In the genomic region with DNA sequence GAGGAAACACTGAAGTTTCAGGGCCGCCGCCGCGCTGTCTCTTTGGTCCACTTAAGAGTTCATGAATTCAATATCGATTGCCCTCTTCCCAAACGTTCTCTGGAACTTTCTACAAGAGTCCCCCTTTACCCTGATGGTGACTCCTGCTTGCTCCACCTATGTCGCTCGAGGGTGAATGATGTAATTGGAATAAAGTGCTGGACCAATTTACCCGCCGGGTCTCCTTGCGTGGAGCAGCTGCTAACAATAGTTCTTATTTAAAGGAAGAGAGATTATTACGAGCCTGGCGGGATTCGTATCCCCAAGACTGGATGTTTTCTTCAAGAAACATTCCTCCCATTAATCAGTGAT, we compare ENCODE assay signal across 8 mouse cellular contexts. TPM values are rescaled to one million over a fixed set of nuclear protein-coding genes. Genes with fewer than 3 reads are reported as not detected.
DNase-seq lines count a peak whose midpoint lies in the region; ATAC-seq lines count a peak whose summit lies in the region.

A gene (minus strand): TSS at position 135 of the 351 bp plus-strand sequence.

- 8% methylated on average over 14 of the region's 14 CpGs for WGBS in midbrain, embryonic 15.5 days

- H3K36me3 ChIP-seq in midbrain, embryonic 15.5 days (replicated peaks), result no peaks in the 10 kb centered on the region

- peak within 1 kb of the TSS; percentile 87 for H3K4me3 ChIP-seq in brown adipose tissue, adult 24 weeks (ENCODE audit: insufficient read depth, low read depth, low read length)
- H3K4me3 ChIP-seq in midbrain, embryonic 15.5 days, result peak within 1 kb of the TSS; percentile 95

- peak within 1 kb of the TSS; percentile 60 for H3K9ac ChIP-seq in midbrain, embryonic 15.5 days

- ATAC-seq in midbrain, embryonic 15.5 days (replicated peaks), result peak; percentile 51; the same call in 1 of the 2 replicates

- peak within 1 kb of the TSS; percentile 75 for H3K4me2 ChIP-seq in midbrain, embryonic 15.5 days

- H3K27me3 ChIP-seq in midbrain, embryonic 15.5 days (replicated peaks), result no peaks in the 10 kb centered on the region

- peak within 1 kb of the TSS; percentile 100 for H3K27ac ChIP-seq in brown adipose tissue, adult 24 weeks (replicated peaks; ENCODE audit: low read depth, low read length)
- peak within 1 kb of the TSS; percentile 95 for H3K27ac ChIP-seq in midbrain, embryonic 15.5 days

- DNase-seq in layer of hippocampus, adult 8-10 months (ENCODE audit: low spot score in 2 of 2), result no peak
- DNase-seq in layer of hippocampus, adult 11-12 months (ENCODE audit: low spot score), result no peak
- DNase-seq in heart, adult 8-10 months (ENCODE audit: low spot score), result no peak
- no peak for DNase-seq in layer of hippocampus, postnatal 25 days (ENCODE audit: extremely low spot score in 1 of 2, low spot score in 1 of 2)
- DNase-seq in ovary, postnatal 10 days (ENCODE audit: low spot score), result no peak
- no peak for DNase-seq in spleen, postnatal 36 days (ENCODE audit: low spot score in 2 of 2)

- H3K9me3 ChIP-seq in midbrain, embryonic 15.5 days, result no peaks in the 10 kb centered on the region

- H3K4me1 ChIP-seq in brown adipose tissue, adult 24 weeks (ENCODE audit: control insufficient read depth, insufficient read depth, insufficient read length, low read length), result peaks cover 15% of the 10 kb centered on the region
- H3K4me1 ChIP-seq in midbrain, embryonic 15.5 days, result peaks cover 13% of the 10 kb centered on the region

RNA-seq across cellular contexts. Expression of the gene that starts here (rescaled TPM):
- 10 to 100 TPM; 37.7 to 54.5 (median 41.8) TPM for total RNA-seq in layer of hippocampus, adult 8-10 months (2022)
- 287 and 322 TPM in 2 replicates for polyA plus RNA-seq in brown adipose tissue, adult 24 weeks (2012; ENCODE audit: insufficient read depth, insufficient read length, missing spikeins)
- total RNA-seq in heart, adult 8-10 months (2022), result 1,000 to 10,000 TPM in 3 of 4 experiments, 100 to 1,000 TPM in 1; 878 to 1,206 (median 1,167) TPM
- 10 to 100 TPM; 36.2 to 42.4 TPM for total RNA-seq in layer of hippocampus, postnatal 25 days (2021)
- 93.2 and 107 TPM in 2 replicates for polyA plus RNA-seq in midbrain, embryonic 15.5 days (2015; fragmentation: Nextera tagmentation; extraction: Ambion mirVana)

Comparison
In these comparisons a context has a peak if more than half of its experiments do, and no peak if none do; other contexts are left out.
1. RNA of the gene that starts here (total RNA-seq): 878 to 1,206 TPM in heart, adult 8-10 months; 37.7 to 54.5 TPM in layer of hippocampus, adult 8-10 months and 36.2 to 42.4 TPM in layer of hippocampus, postnatal 25 days; every median in the first group is over 10 times any median in the second.